Mouse (Mus musculus): Measurements from ENCODE around the gene Wdr63. TPM values are rescaled to one million over a fixed set of nuclear protein-coding genes. Genes with fewer than 3 reads are reported as not detected.
"Not testable (repeated sequence)": the region's sequence is repeated elsewhere in the genome, so short reads cannot be mapped to it uniquely, and the experiment has no call there.

Gene Wdr63
- polyA plus RNA-seq, 1 experiment, result not detected

- no peaks in the 10 kb centered on the region for H3K4me1 ChIP-seq
- H3K9me3 ChIP-seq, result no peaks in the 10 kb centered on the region
- no peak overlapping the region for H3K4me3 ChIP-seq (replicated peaks)
- peaks cover 3% of the 10 kb centered on the region for H3K27me3 ChIP-seq (replicated peaks)
- TF ChIP-seq GATA1 (IDR thresholded peaks at IDR 0.05; ENCODE audit: borderline replicate concordance, low read length) (no peak), FLI1 (IDR thresholded peaks at IDR 0.05; ENCODE audit: low read length) (no peak)
- H3K36me3 ChIP-seq (replicated peaks; ENCODE audit: low read length), result peaks cover 33% of the 10 kb centered on the region
Measured at GRCm38 (mm10) chr3:146007872-146008271, 100.1 kb downstream of the Wdr63 start.

DNA sequence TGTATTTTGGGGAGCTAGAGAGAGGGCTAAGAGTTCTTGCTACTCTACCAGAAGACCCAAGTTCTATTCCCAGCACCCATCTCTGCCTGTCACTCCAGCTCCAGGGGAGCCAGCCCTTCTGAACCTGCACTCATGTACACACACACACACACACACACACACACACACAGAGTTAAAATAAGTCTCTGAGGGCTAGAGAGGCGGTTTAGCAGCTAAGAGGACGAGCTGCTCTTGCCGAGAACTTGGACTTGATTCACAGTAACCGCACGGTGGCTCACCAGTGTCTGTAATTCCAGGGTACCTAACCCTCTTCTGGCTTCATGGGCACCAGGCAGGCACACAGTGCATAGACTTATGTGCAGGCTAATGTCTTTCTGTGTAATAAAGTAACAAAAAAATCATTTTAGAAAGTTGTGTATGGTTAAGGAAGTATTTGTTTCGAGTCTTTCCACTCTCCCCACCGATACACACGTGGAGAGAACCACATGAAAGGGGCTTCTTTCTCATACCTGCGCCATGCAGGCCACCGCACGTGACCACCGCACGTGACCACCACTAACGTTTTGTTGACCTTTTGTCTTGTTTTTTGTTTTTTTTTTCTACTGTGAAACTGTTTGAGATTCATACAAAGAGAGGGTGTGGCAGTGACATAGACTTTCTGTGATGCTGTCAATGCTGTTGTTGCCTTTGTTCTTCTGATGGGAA lies 103.4 kb downstream of the Wdr63 start:
- TF ChIP-seq FLI1 (IDR thresholded peaks at IDR 0.05; ENCODE audit: low read length) (no peak), GATA1 (IDR thresholded peaks at IDR 0.05; ENCODE audit: borderline replicate concordance, low read length) (no peak)
- H3K36me3 ChIP-seq (replicated peaks; ENCODE audit: low read length), result peaks cover 50% of the 10 kb centered on the region
- no peaks in the 10 kb centered on the region for H3K4me1 ChIP-seq
- H3K27me3 ChIP-seq (replicated peaks), result no peaks in the 10 kb centered on the region
- no peak overlapping the region for H3K4me3 ChIP-seq (replicated peaks)
- H3K9me3 ChIP-seq, result no peaks in the 10 kb centered on the region

- H3K36me3 ChIP-seq (replicated peaks; ENCODE audit: low read length), result peaks cover 22% of the 10 kb centered on the region
- not testable (repeated sequence) for H3K4me3 ChIP-seq (replicated peaks); H3K27me3 ChIP-seq (replicated peaks); H3K9me3 ChIP-seq; H3K4me1 ChIP-seq
Measured at GRCm38 (mm10) chr3:145996539-145996938, 111.4 kb downstream of the Wdr63 start.

DNA sequence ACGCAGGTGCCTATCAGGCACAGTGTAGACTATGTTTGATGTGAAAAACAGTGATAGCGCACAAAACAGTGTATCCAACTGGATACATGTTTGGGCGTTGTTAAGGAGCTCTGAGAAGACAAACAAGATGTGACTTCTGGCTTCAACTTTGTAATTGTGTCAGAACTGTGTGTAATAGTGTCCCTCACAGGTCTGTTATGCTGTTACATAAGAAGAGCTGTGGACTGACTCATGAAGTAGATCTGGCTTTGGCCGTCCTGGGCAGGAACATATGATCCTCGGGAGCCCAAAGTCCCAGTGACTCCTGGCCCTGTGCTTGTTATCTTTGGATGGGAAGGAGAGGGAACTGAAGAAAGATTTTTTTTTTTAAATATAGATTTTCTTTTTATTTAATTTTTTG lies 112.4 kb downstream of the Wdr63 start:
- TF ChIP-seq GATA1 (IDR thresholded peaks at IDR 0.05; ENCODE audit: borderline replicate concordance, low read length) (no peak), FLI1 (IDR thresholded peaks at IDR 0.05; ENCODE audit: low read length) (no peak)
- Histone ChIP-seq H3K9me3 (no peaks in the 10 kb centered on the region), H3K27me3 (replicated peaks) (no peaks in the 10 kb centered on the region), H3K36me3 (replicated peaks; ENCODE audit: low read length) (peaks cover 14% of the 10 kb centered on the region), H3K4me1 (peaks cover 8% of the 10 kb centered on the region), H3K4me3 (replicated peaks) (no peak overlapping the region)

DNA sequence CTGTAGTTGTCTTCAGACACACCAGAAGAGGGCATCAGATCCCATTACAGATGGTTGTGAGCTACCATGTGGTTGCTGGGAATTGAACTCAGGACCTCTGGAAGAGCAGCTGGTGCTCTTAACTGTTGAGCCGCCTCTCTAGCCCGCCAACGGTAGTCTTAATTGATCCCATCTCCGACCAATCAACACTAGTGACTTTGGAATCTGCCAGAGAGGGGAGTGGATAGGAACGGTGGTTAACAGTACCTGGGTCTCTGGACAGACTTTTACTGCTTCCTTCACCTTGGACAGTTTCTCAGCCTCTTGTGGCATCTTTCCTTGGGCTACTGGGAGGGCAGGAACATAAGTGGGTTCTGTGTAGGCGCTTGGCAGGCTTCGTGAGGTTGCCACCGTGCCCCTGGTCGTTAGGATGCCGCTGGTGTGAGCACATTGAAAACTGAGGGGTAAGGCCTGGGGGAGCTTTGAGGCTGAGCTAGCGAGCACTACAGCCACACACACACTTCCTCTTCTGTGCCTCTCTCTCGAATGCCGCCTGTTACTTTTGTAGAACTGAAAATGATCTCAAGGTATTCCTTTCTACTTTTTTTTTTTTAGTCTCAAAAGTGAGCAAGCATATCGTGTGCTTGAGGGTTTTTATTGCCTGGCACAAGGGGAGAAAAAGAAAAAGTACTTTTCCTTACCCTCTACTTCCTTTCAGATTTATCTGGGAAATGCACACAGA lies 114.3 kb downstream of the Wdr63 start:
- H3K27me3 ChIP-seq (replicated peaks), result peaks cover 7% of the 10 kb centered on the region
- no peak for TF ChIP-seq GATA1 (IDR thresholded peaks at IDR 0.05; ENCODE audit: borderline replicate concordance, low read length)
- H3K36me3 ChIP-seq (replicated peaks; ENCODE audit: low read length), result peaks cover 4% of the 10 kb centered on the region
- H3K9me3 ChIP-seq, result no peaks in the 10 kb centered on the region
- H3K4me1 ChIP-seq, result peaks cover 15% of the 10 kb centered on the region
- H3K4me3 ChIP-seq (replicated peaks), result peak overlapping the region; percentile 9

DNA sequence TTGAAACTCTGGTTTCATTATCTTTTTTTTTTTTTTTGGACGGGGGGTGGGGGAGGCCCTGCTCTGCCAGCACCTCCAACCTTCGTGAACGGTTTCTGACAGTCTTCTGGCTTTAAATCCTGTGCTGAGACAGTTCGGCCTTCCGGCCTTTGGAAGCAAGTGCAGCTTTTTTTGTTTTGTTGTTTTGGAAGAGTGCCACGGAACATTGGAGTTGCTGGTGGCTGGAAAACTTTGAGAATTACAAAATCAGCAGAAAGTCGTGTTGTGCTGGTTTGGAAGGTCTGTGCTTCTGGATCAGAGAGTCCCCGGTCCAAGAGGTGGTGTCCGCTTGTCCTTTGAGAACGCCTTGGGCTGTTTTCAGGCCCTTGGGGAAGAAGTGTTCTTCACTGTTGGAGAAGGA lies 115.1 kb downstream of the Wdr63 start:
- H3K27me3 ChIP-seq (replicated peaks), result peaks cover 16% of the 10 kb centered on the region
- no peaks in the 10 kb centered on the region for H3K36me3 ChIP-seq (replicated peaks; ENCODE audit: low read length)
- no peaks in the 10 kb centered on the region for H3K9me3 ChIP-seq
- TF ChIP-seq FLI1 (IDR thresholded peaks at IDR 0.05; ENCODE audit: low read length), result no peak
- TF ChIP-seq GATA1 (IDR thresholded peaks at IDR 0.05; ENCODE audit: borderline replicate concordance, low read length), result no peak
- H3K4me3 ChIP-seq (replicated peaks), result no peak overlapping the region
- H3K4me1 ChIP-seq, result peaks cover 23% of the 10 kb centered on the region

- Histone ChIP-seq H3K36me3 (replicated peaks; ENCODE audit: low read length) (no peaks in the 10 kb centered on the region), H3K4me3 (replicated peaks) (no peak overlapping the region), H3K9me3 (no peaks in the 10 kb centered on the region), H3K4me1 (peaks cover 30% of the 10 kb centered on the region), H3K27me3 (replicated peaks) (peaks cover 22% of the 10 kb centered on the region)
- TF ChIP-seq GATA1 (IDR thresholded peaks at IDR 0.05; ENCODE audit: borderline replicate concordance, low read length) (no peak), FLI1 (IDR thresholded peaks at IDR 0.05; ENCODE audit: low read length) (no peak)
Measured at GRCm38 (mm10) chr3:145991976-145992730, 115.8 kb downstream of the Wdr63 start.

- H3K4me1 ChIP-seq, result peaks cover 36% of the 10 kb centered on the region
- TF ChIP-seq FLI1 (IDR thresholded peaks at IDR 0.05; ENCODE audit: low read length) (no peak), GATA1 (IDR thresholded peaks at IDR 0.05; ENCODE audit: borderline replicate concordance, low read length) (no peak)
- H3K36me3 ChIP-seq (replicated peaks; ENCODE audit: low read length), result no peaks in the 10 kb centered on the region
- no peak overlapping the region for H3K4me3 ChIP-seq (replicated peaks)
- H3K9me3 ChIP-seq, result no peaks in the 10 kb centered on the region
- H3K27me3 ChIP-seq (replicated peaks), result peaks cover 31% of the 10 kb centered on the region
Measured at GRCm38 (mm10) chr3:145991130-145991529, 116.8 kb downstream of the Wdr63 start.

Other genes starting within 250 kb of the Wdr63 start
- 13.7 and 17.2 TPM in 2 replicates for gene Bcl10, start 185.3 kb downstream of the Wdr63 start, polyA plus RNA-seq (2012; ENCODE audit: insufficient read depth, low replicate concordance)
- 30.4 and 32.2 TPM in 2 replicates for gene 2410004B18Rik, start 170.1 kb downstream of the Wdr63 start, polyA plus RNA-seq (2012; ENCODE audit: insufficient read depth, low replicate concordance)
- gene Syde2, start 120.3 kb downstream of the Wdr63 start, polyA plus RNA-seq (2012; ENCODE audit: insufficient read depth, low replicate concordance), result 0.03 TPM in 1 of 2 replicates, not detected in the other
- 0.39 TPM in 1 of 2 replicates, not detected in the other for gene Mcoln3, start 9.3 kb upstream of the Wdr63 start, polyA plus RNA-seq (2012; ENCODE audit: insufficient read depth, low replicate concordance)
- gene Mcoln2, start 41.7 kb upstream of the Wdr63 start, polyA plus RNA-seq (2012; ENCODE audit: insufficient read depth, low replicate concordance), result 1.9 TPM in 1 of 2 replicates, not detected in the other
- gene Lpar3, start 112.8 kb upstream of the Wdr63 start, polyA plus RNA-seq (2012; ENCODE audit: insufficient read depth, low replicate concordance), result not detected in 2 replicates